Mouse (Mus musculus): Measurements from ENCODE around the gene Rps8.
"Not testable (repeated sequence)": the region's sequence is repeated elsewhere in the genome, so short reads cannot be mapped to it uniquely, and the experiment has no call there.

Gene Rps8

GRCm38 (mm10) chr4:117155792-117156355 is at the start of gene Rps8:
Gene Rps8, minus strand, starts transcription at chr4:117156243.
- DNase-seq (ENCODE audit: low spot score): peak; percentile 92

GRCm38 (mm10) chr4:117202992-117203354 is 46.9 kb upstream of the Rps8 start:
- DNase-seq (ENCODE audit: low spot score): no peak

GRCm38 (mm10) chr4:117202046-117202991 is 46.3 kb upstream of the Rps8 start:
- DNase-seq (ENCODE audit: low spot score): peak; percentile 94

GRCm38 (mm10) chr4:117191804-117192203 is 35.8 kb upstream of the Rps8 start:
- DNase-seq (ENCODE audit: low spot score): no peak

- no peak for DNase-seq (ENCODE audit: low spot score)
Measured at GRCm38 (mm10) chr4:117190660-117191059, 34.6 kb upstream of the Rps8 start.

- DNase-seq (ENCODE audit: low spot score): peak; percentile 90
Measured at GRCm38 (mm10) chr4:117189856-117190543, 34.0 kb upstream of the Rps8 start.

GRCm38 (mm10) chr4:117189382-117189855 is 33.4 kb upstream of the Rps8 start:
- DNase-seq (ENCODE audit: low spot score): peak; percentile 95

GRCm38 (mm10) chr4:117188969-117189368 is 32.9 kb upstream of the Rps8 start:
- DNase-seq (ENCODE audit: low spot score): no peak

- not testable (repeated sequence) for DNase-seq (ENCODE audit: low spot score)
Measured at GRCm38 (mm10) chr4:117182759-117183096, 26.7 kb upstream of the Rps8 start.

- peak; percentile 96 for DNase-seq (ENCODE audit: low spot score)
Measured at GRCm38 (mm10) chr4:117181863-117182758, 26.1 kb upstream of the Rps8 start, which contains the start of gene Kif2c. Gene Kif2c, minus strand, starts transcription at chr4:117182639.

- no peak for DNase-seq (ENCODE audit: low spot score)
Measured at GRCm38 (mm10) chr4:117169936-117170335, 13.9 kb upstream of the Rps8 start.

GRCm38 (mm10) chr4:117161183-117161582 is 5.1 kb upstream of the Rps8 start:
- no peak for DNase-seq (ENCODE audit: low spot score)

- DNase-seq (ENCODE audit: low spot score): no peak
Measured at GRCm38 (mm10) chr4:117159666-117160065, 3.6 kb upstream of the Rps8 start.

- DNase-seq (ENCODE audit: low spot score): no peak
Measured at GRCm38 (mm10) chr4:117156372-117156771, 329 bp upstream of the Rps8 start.

- DNase-seq (ENCODE audit: low spot score): no peak
Measured at GRCm38 (mm10) chr4:117155020-117155791, 837 bp downstream of the Rps8 start.

GRCm38 (mm10) chr4:117152714-117153113 is 3.3 kb downstream of the Rps8 start:
- no peak for DNase-seq (ENCODE audit: low spot score)

- no peak for DNase-seq (ENCODE audit: low spot score)
Measured at GRCm38 (mm10) chr4:117151416-117151815, 4.6 kb downstream of the Rps8 start.

- DNase-seq (ENCODE audit: low spot score): no peak
Measured at GRCm38 (mm10) chr4:117150212-117150733, 5.8 kb downstream of the Rps8 start.

- DNase-seq (ENCODE audit: low spot score): no peak
Measured at GRCm38 (mm10) chr4:117149291-117150211, 6.5 kb downstream of the Rps8 start.
